Mouse (Mus musculus): ENCODE results near the gene Cblc. TPM values are rescaled to one million over a fixed set of nuclear protein-coding genes. Genes with fewer than 3 reads are reported as not detected.
A peak's percentile ranks its signal among the peaks of the same experiment; 100 is the strongest.

The Cblc gene
- polyA plus RNA-seq, 1 experiment from 2014 or later: not detected

DNA sequence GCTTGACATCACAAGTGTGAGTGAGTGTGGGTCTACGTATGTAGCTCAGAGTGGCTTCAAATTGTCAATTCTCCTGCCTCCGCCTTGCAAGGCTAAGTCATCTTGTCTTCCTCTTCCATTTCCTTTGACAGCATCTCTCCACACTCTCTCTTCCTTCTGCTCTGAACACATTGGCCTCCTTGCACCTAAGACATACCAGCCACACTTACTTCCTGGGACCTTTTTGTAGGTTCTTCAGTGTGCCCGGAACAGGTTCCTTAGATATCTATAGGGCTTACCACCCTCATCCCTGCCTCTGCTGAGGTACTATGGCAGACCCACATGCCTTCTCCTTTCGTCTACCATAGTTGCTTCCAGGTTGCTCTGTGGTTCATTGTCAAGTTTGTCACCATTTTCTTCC, 16.6 kb upstream of the Cblc start:
- DNase-seq (ENCODE audit: low spot score): no peak
- ATAC-seq (ENCODE audit: low FRiP score): no peak
- peaks cover 16% of the 10 kb centered on the region for H3K4me1 ChIP-seq (replicated peaks; ENCODE audit: control insufficient read depth, insufficient read depth, low read length)
- WGBS: 87% methylated on average over 4 of the region's 4 CpGs
- H3K4me3 ChIP-seq (replicated peaks; ENCODE audit: low read length): no peak overlapping the region
- no peaks in the 10 kb centered on the region for H3K9me3 ChIP-seq (ENCODE audit: control insufficient read depth, low read length)
- H3K27ac ChIP-seq: no peak overlapping the region
- H3K4me2 ChIP-seq (replicated peaks): no peak overlapping the region
- H3K9ac ChIP-seq: no peak overlapping the region
- peaks cover 66% of the 10 kb centered on the region for H3K27me3 ChIP-seq (ENCODE audit: control insufficient read depth, insufficient read depth, low read length)
- no peaks in the 10 kb centered on the region for H3K36me3 ChIP-seq (replicated peaks; ENCODE audit: control insufficient read depth, insufficient read depth)

DNA sequence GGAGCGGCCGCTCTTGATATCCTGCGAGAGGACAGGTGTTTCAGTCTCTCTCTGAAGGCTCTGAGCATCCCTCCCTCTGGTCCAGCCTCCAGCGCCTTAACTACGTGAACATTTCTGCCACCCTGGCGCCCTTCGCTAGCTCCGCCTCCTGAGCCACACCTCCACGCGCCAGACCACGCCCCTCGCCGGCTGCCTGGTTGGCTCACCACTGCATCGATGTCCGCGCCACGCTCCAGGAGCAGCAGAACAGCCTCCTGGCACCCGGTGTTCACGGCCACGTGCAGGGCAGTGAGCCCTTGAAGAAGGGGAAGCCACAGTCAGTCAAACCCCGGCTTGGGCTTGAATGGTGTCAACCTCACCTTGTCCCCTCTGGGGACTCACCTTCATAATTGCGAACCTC, 14.5 kb upstream of the Cblc start:
- no peak overlapping the region for H3K9ac ChIP-seq
- 4% methylated on average over 22 of the region's 22 CpGs for WGBS

DNA sequence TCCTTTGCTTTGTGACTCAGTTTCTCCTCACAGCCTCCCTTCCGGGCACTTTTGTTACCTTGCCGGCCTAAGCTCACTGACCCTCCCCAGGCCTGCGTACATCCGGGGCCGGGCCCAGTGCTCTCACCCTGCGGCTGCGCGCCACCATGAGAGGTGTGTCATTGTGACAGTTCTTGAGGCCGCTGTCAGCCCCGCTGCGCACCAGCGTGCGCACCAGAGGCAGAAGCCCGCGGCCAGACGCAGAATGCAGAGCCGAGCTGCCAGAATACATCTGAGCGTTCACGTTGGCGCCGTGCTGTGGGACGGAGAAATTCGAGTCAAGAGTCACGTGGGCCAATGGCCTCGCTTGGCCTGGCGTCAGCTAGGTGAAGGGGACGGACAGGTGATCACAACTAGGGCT, 12.8 kb upstream of the Cblc start:
- 4% methylated on average over 27 of the region's 27 CpGs for WGBS
- ATAC-seq (ENCODE audit: low FRiP score): peak; percentile 57
- H3K9me3 ChIP-seq (ENCODE audit: control insufficient read depth, low read length): no peaks in the 10 kb centered on the region
- H3K27me3 ChIP-seq (ENCODE audit: control insufficient read depth, insufficient read depth, low read length): peaks cover 53% of the 10 kb centered on the region
- no peak for DNase-seq (ENCODE audit: low spot score)
- H3K27ac ChIP-seq: no peak overlapping the region
- H3K4me1 ChIP-seq (replicated peaks; ENCODE audit: control insufficient read depth, insufficient read depth, low read length): 0 out of 2 replicates have a peak, but pooled peaks cover 5% of the 10 kb centered on the region
- H3K4me3 ChIP-seq (replicated peaks; ENCODE audit: low read length): peak overlapping the region; percentile 24
- no peaks in the 10 kb centered on the region for H3K36me3 ChIP-seq (replicated peaks; ENCODE audit: control insufficient read depth, insufficient read depth)
- peak overlapping the region; percentile 49 for H3K9ac ChIP-seq
- H3K4me2 ChIP-seq (replicated peaks): peak overlapping the region; percentile 47

More for the DNA sequence above, 14.5 kb upstream of the Cblc start:
- peak; percentile 21; the same call in 1 of the 2 replicates for ATAC-seq (ENCODE audit: low FRiP score)
- Histone ChIP-seq H3K4me1 (replicated peaks; ENCODE audit: control insufficient read depth, insufficient read depth, low read length) (0 out of 2 replicates have a peak, but pooled peaks cover 5% of the 10 kb centered on the region), H3K27me3 (ENCODE audit: control insufficient read depth, insufficient read depth, low read length) (peaks cover 53% of the 10 kb centered on the region), H3K36me3 (replicated peaks; ENCODE audit: control insufficient read depth, insufficient read depth) (no peaks in the 10 kb centered on the region), H3K9me3 (ENCODE audit: control insufficient read depth, low read length) (no peaks in the 10 kb centered on the region), H3K4me2 (replicated peaks) (peak overlapping the region; percentile 39), H3K27ac (no peak overlapping the region), H3K4me3 (replicated peaks; ENCODE audit: low read length) (peak overlapping the region; percentile 10)
- DNase-seq (ENCODE audit: low spot score): no peak

DNA sequence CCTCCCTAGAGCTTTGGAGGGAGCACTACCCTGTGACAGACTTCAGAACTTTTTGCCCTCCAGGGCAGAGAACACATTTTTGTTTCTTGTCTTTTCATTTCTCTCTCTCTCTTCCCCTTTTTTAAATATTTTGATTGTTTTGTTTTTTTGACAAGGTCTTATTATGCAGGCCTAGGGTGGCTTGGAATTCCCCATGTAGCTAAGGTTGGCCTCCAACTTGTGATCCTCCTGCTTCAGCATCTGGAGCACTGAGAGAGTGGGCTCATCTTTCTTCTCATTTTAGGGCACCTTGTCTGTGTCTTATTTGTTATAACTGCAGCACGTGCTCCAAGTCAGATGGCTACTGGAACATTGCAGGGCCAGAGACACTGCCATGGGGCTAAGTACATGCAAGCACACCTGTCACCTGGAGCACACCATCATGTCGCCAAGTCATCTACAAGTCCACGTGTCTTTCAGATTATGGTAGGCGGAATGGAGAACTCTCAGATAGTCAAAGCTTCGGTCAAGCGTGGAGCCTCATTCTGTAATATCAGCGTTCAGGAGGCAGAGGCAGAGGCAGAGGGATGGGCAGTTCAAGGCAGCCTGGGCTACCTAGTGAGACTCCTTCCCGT, 9.9 kb upstream of the Cblc start:
- DNase-seq (ENCODE audit: low spot score) (no peak), ATAC-seq (ENCODE audit: low FRiP score) (no peak)
- WGBS: 85% methylated on average over 8 of the region's 8 CpGs
- H3K36me3 ChIP-seq (replicated peaks; ENCODE audit: control insufficient read depth, insufficient read depth): no peaks in the 10 kb centered on the region
- H3K27me3 ChIP-seq (ENCODE audit: control insufficient read depth, insufficient read depth, low read length): peaks cover 34% of the 10 kb centered on the region
- H3K4me2 ChIP-seq (replicated peaks): no peak overlapping the region
- no peaks in the 10 kb centered on the region for H3K9me3 ChIP-seq (ENCODE audit: control insufficient read depth, low read length)
- 0 out of 2 replicates have a peak, but pooled peaks cover 5% of the 10 kb centered on the region for H3K4me1 ChIP-seq (replicated peaks; ENCODE audit: control insufficient read depth, insufficient read depth, low read length)
- no peak overlapping the region for H3K27ac ChIP-seq
- H3K9ac ChIP-seq: no peak overlapping the region
- no peak overlapping the region for H3K4me3 ChIP-seq (replicated peaks; ENCODE audit: low read length)

DNA sequence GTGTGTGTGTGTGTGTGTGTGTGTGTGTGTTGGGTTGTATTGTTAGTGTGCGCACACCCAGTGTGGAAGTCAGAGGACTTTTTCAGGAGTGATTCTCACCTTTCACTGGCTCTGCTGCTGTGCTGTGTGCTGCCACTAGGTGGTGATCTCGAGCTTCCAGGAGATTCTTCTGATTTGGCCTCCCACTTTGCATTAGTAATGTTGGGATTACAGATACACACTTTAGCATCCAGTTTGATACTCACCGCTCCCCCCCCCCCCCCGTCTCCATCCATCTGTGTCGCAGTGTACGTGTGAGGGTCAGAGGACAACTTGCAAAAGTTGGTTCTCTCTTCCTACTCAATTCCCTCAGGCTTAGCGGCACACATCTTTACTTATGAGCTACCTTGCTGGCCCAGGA, 6.4 kb upstream of the Cblc start:
- no peak overlapping the region for H3K4me2 ChIP-seq (replicated peaks)
- H3K27me3 ChIP-seq (ENCODE audit: control insufficient read depth, insufficient read depth, low read length): no peaks in the 10 kb centered on the region
- DNase-seq (ENCODE audit: low spot score) (peak; percentile 84), ATAC-seq (ENCODE audit: low FRiP score) (peak; percentile 17; the same call in 1 of the 2 replicates)
- no peaks in the 10 kb centered on the region for H3K36me3 ChIP-seq (replicated peaks; ENCODE audit: control insufficient read depth, insufficient read depth)
- H3K9ac ChIP-seq: no peak overlapping the region
- H3K4me3 ChIP-seq (replicated peaks; ENCODE audit: low read length): no peak overlapping the region
- H3K9me3 ChIP-seq (ENCODE audit: control insufficient read depth, low read length): no peaks in the 10 kb centered on the region
- WGBS: 20% methylated on average over 7 of the region's 7 CpGs
- H3K27ac ChIP-seq: no peak overlapping the region
- H3K4me1 ChIP-seq (replicated peaks; ENCODE audit: control insufficient read depth, insufficient read depth, low read length): no peaks in the 10 kb centered on the region

DNA sequence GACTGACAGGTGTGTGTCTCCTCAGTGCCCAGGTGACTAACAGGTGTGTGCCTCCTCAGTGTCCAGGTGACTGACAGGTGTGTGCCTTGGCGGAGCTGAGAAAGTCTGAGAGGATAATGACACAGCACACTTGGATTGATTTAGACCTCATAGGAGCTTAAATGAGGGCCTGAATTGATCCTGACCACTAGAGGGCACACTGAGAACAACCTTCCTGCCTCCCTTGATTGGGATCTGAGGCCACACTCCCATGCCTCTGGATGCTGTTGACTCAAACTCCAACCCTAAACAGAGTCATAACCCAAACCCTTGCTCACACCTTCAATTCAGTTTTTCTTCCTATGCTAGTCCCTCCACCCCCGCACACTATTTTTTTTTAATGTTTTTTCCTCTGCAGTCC, 4.2 kb upstream of the Cblc start:
- ATAC-seq (ENCODE audit: low FRiP score) (no peak), DNase-seq (ENCODE audit: low spot score) (peak; percentile 53)
- WGBS: 25% methylated on average over 2 of the region's 2 CpGs
- Histone ChIP-seq H3K27ac (no peak overlapping the region), H3K9me3 (ENCODE audit: control insufficient read depth, low read length) (no peaks in the 10 kb centered on the region), H3K27me3 (ENCODE audit: control insufficient read depth, insufficient read depth, low read length) (peaks cover 19% of the 10 kb centered on the region), H3K4me1 (replicated peaks; ENCODE audit: control insufficient read depth, insufficient read depth, low read length) (no peaks in the 10 kb centered on the region), H3K4me2 (replicated peaks) (no peak overlapping the region), H3K36me3 (replicated peaks; ENCODE audit: control insufficient read depth, insufficient read depth) (no peaks in the 10 kb centered on the region), H3K4me3 (replicated peaks; ENCODE audit: low read length) (no peak overlapping the region), H3K9ac (no peak overlapping the region)

DNA sequence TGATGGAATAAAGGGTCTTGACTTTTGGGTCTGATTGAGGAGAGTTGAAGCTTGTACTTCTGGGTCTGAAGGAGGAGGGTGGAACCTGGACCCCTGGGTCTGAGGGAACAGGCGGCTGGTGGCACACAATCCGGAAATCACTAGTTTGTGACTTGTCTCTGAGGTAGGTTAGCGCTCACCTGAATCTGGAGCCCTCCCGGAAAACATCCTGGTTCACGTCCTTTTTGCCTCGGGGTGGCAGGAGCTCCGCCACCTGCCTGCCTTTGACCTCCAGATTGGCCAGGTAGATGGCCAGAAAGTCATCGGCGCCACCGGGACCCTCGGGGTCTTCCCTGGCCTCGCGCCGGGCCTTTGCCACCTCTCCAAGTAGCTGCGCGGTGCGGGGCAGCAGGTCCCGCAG, 355 bp downstream of the Cblc start:
- Histone ChIP-seq H3K27ac (no peak overlapping the region), H3K4me3 (replicated peaks; ENCODE audit: low read length) (no peak overlapping the region), H3K27me3 (ENCODE audit: control insufficient read depth, insufficient read depth, low read length) (peaks cover 26% of the 10 kb centered on the region), H3K4me2 (replicated peaks) (no peak overlapping the region), H3K9ac (no peak overlapping the region), H3K4me1 (replicated peaks; ENCODE audit: control insufficient read depth, insufficient read depth, low read length) (no peaks in the 10 kb centered on the region), H3K9me3 (ENCODE audit: control insufficient read depth, low read length) (no peaks in the 10 kb centered on the region), H3K36me3 (replicated peaks; ENCODE audit: control insufficient read depth, insufficient read depth) (no peaks in the 10 kb centered on the region)
- DNase-seq (ENCODE audit: low spot score) (no peak), ATAC-seq (ENCODE audit: low FRiP score) (no peak)
- WGBS: 9% methylated on average over 18 of the region's 18 CpGs

DNA sequence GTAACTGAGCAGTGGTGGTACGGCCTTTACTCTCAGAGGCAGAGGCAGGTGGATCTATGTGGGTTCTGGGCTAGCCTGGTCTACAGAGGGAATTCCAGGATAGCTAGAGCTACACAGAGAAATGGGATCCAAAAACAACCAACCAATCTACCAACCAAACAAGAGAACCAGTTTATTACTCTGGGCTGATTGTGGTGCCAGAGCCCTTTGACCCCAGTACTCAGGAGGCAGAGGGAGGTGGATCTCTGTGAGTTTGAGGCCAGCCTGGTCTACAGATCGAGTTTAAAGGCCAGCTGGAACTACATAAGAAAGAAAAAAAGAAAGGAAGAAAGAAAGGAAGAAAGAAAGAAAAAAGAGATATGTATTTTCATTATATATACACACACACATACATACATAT, 1.4 kb downstream of the Cblc start:
- Histone ChIP-seq H3K27me3 (ENCODE audit: control insufficient read depth, insufficient read depth, low read length) (peaks cover 26% of the 10 kb centered on the region), H3K9me3 (ENCODE audit: control insufficient read depth, low read length) (no peaks in the 10 kb centered on the region), H3K4me2 (replicated peaks) (no peak overlapping the region), H3K4me3 (replicated peaks; ENCODE audit: low read length) (no peak overlapping the region), H3K9ac (no peak overlapping the region), H3K27ac (no peak overlapping the region), H3K36me3 (replicated peaks; ENCODE audit: control insufficient read depth, insufficient read depth) (no peaks in the 10 kb centered on the region), H3K4me1 (replicated peaks; ENCODE audit: control insufficient read depth, insufficient read depth, low read length) (no peaks in the 10 kb centered on the region)
- WGBS: 71% methylated on average over 2 of the region's 2 CpGs
- ATAC-seq (ENCODE audit: low FRiP score) (no peak), DNase-seq (ENCODE audit: low spot score) (no peak)

DNA sequence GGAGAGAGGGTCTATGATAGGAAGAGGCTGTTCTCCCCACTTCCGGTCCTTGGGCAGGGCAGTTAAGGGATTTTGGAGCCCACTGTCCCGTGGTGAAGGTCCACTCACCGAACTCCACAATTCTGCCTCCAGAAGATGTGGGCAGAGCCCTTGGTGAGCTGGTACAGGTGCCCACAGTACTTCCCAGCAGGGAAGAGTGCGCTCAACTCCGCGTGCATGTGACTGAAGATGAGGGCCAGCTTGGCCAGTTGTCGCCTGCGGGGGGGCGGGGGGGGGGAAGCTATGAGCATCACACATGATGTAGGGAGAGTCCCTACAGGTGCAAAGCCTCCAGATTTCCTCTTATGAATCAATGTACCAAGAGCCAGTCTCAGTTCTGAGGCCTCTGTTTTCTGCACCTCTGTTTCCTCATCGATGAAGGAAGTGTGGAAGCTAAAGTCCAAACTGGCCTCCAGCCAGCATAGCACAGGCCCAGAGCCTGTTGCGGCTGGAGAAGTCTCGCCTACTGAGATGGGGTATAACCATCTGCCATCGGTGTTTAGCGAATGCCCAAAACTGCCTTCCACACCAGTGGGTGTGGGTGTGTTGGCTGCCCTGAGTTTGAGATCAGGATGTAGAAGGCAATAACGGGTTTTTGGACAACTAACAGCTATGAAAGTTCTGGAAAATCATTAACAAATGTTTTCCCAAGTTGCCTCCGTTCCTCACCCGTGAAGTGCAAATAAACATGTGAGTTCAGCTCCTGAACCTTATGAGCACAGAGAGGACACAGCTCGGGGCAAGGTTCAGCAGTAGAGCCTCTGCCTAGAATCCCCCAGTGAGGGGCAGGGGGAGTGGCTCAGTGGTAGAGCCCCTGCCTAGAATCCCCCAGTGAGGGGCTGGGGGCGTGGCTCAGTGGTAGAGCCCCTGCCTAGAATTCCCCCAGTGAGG, 3.6 kb downstream of the Cblc start:
- Histone ChIP-seq H3K9ac (no peak overlapping the region), H3K4me3 (replicated peaks; ENCODE audit: low read length) (no peak overlapping the region), H3K9me3 (ENCODE audit: control insufficient read depth, low read length) (no peaks in the 10 kb centered on the region), H3K36me3 (replicated peaks; ENCODE audit: control insufficient read depth, insufficient read depth) (no peaks in the 10 kb centered on the region), H3K4me1 (replicated peaks; ENCODE audit: control insufficient read depth, insufficient read depth, low read length) (no peaks in the 10 kb centered on the region), H3K27ac (no peak overlapping the region), H3K27me3 (ENCODE audit: control insufficient read depth, insufficient read depth, low read length) (peaks cover 26% of the 10 kb centered on the region), H3K4me2 (replicated peaks) (no peak overlapping the region)
- DNase-seq (ENCODE audit: low spot score) (no peak), ATAC-seq (ENCODE audit: low FRiP score) (no peak)
- WGBS: 88% methylated on average over 19 of the region's 19 CpGs

Data from hindbrain, embryonic 14.5 days (tissue).